Mouse (Mus musculus) C2C12 (cell line): Measurements from ENCODE around the gene Kctd12b.

Source experiments
- CTCF ChIP-seq: IDR thresholded peaks from one replicate; pipeline ENCODE4 v1.5.1; 2011; ENCODE audit not compliant: control insufficient read depth, insufficient read depth, insufficient read length
- MAX ChIP-seq: IDR thresholded peaks from one replicate; pipeline ENCODE4 v1.6.1; 2011; ENCODE audit warnings: mild to moderate bottlenecking, control low read depth
- MYOD1 ChIP-seq: IDR thresholded peaks from one replicate; pipeline ENCODE4 v1.6.1; 2011; ENCODE audit warnings: low read depth; ENCODE audit not compliant: control insufficient read depth, insufficient read length
- MYOG ChIP-seq: IDR thresholded peaks from one replicate; pipeline ENCODE4 v1.6.1; 2011; ENCODE audit not compliant: control insufficient read depth, insufficient read length; ENCODE audit errors: extremely low read depth

DNA sequence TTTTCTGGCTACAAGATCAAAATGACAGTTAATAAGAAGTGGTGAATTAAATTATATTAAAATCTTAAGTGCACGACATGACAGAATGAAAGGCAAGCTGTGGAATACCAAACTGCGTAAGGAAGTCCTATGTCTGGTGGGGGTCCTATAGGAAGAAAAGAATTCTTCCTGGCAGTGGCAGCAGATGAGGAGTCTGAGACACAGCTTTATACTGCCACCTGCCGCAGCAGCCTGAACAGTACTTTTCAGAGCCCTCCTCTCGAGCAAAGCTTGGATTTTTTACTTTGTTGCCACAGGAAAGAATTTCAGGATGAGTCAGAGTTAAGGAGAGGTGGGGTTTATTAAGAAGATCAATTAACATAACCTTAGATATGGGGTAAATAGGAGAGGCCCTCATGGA, 11.5 kb upstream of the Kctd12b start:
- TF ChIP-seq CTCF (no peak), MYOG (no peak), MYOD1 (no peak), MAX (no peak)
